Comparison of ENCODE assay signal across 8 mouse cellular contexts in the genomic region with DNA sequence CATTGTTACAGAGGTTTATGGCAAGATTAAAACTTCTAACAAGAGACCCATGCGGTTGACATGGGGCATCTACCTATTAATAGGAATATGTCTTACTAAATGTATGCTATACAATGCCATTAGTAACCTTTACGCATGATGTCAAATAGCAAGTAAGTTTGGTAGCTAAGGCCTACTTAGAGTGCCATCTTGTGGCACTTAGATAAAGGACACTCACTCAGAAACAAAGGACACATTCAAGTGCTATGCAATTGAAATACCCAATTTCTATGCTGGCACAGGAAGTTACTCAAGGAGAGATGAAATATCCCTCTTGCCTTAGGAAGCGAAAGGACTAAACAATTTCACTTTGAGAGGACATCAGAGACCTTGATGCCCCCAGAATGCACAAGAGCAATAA. TPM values are rescaled to one million over a fixed set of nuclear protein-coding genes. Genes with fewer than 3 reads are reported as not detected.
A peak's percentile ranks its signal among the peaks of the same experiment; 100 is the strongest.
DNase-seq lines count a peak whose midpoint lies in the region; ATAC-seq and TF ChIP-seq lines count a peak whose summit lies in the region.
"Had no signal": no experiment of that assay in that cellular context is flagged by ENCODE, and none has a peak within 500 bp of the region (broad histone marks: within the 10 kb centered on the region; RNA-seq: fewer than 3 reads in every experiment).

No protein-coding gene starts in this region.

- H3K4me3 ChIP-seq in forebrain, embryonic 14.5 days (ENCODE audit: low read depth, low read length): no peak overlapping the region
- H3K4me3 ChIP-seq in midbrain, embryonic 15.5 days: no peak overlapping the region

- no peaks in the 10 kb centered on the region for H3K4me1 ChIP-seq in forebrain, embryonic 14.5 days (ENCODE audit: control insufficient read depth, insufficient read depth, low read length)
- no peaks in the 10 kb centered on the region for H3K4me1 ChIP-seq in midbrain, embryonic 15.5 days

- intact Hi-C loops in left cerebral cortex, postnatal 36 days (cut with DNase I): loop anchor here (5.0 kb wide), 2 partner anchors 135 to 180 kb away; no protein-coding TSS in a partner anchor

- no peaks in the 10 kb centered on the region for H3K27me3 ChIP-seq in Patski
- H3K27me3 ChIP-seq in forebrain, embryonic 14.5 days (replicated peaks; ENCODE audit: control insufficient read depth, insufficient read depth, low read length): no peaks in the 10 kb centered on the region
- H3K27me3 ChIP-seq in midbrain, embryonic 15.5 days (replicated peaks): no peaks in the 10 kb centered on the region

- H3K27ac ChIP-seq in forebrain, embryonic 14.5 days (ENCODE audit: low read depth, low read length): no peak overlapping the region
- peak overlapping the region; percentile 47; the same call in 1 of the 2 replicates for H3K27ac ChIP-seq in midbrain, embryonic 15.5 days
- H3K27ac ChIP-seq: macrophage had no signal

- peaks cover 50% of the 10 kb centered on the region for H3K36me3 ChIP-seq in forebrain, embryonic 14.5 days (ENCODE audit: control insufficient read depth, insufficient read depth, low read length)
- peaks cover 8% of the 10 kb centered on the region; the same call in 1 of the 2 replicates for H3K36me3 ChIP-seq in midbrain, embryonic 15.5 days (replicated peaks)

- no peak overlapping the region for H3K4me2 ChIP-seq in forebrain, embryonic 14.5 days (ENCODE audit: low read length)
- H3K4me2 ChIP-seq in midbrain, embryonic 15.5 days: no peak overlapping the region

- WGBS in forebrain, embryonic 14.5 days: 59% methylated on average over 3 of the region's 3 CpGs
- 53% methylated on average over 3 of the region's 3 CpGs for WGBS in midbrain, embryonic 15.5 days

- ATAC-seq in Patski: no peak
- ATAC-seq in forebrain, embryonic 14.5 days: peak; percentile 71
- peak; percentile 82 for ATAC-seq in midbrain, embryonic 15.5 days (replicated peaks)

- POLR2A ChIA-PET in Patski (lab: Charles Lee): no interaction called here

- CTCF ChIA-PET in Patski (lab: Charles Lee): interaction anchor here (1.2 to 2.3 kb wide), 3 partner anchors 8 to 177 kb away, joined by 3 to 5 read pairs (median 3); no protein-coding TSS in a partner anchor

- TF ChIP-seq CTCF in Patski (IDR thresholded peaks at IDR 0.05): peak; percentile 53

- in situ Hi-C loops in Patski (cut with MboI; ENCODE audit: low pct_unique_long_range_greater_than_20kb): no loop called here

- peak; percentile 30 for DNase-seq in left cerebral cortex, adult 11 months (ENCODE audit: low spot score)
- no peak for DNase-seq in left cerebral cortex, postnatal 36 days (ENCODE audit: low spot score in 2 of 2)
- DNase-seq in Patski (ENCODE audit: low read depth, low spot score): no peak
- peak; percentile 83 for DNase-seq in forebrain, embryonic 14.5 days (ENCODE audit: low spot score)
- no peak for DNase-seq in thymus, postnatal 25 days
- no peak for DNase-seq in spleen, postnatal 10 days (ENCODE audit: low spot score in 2 of 2)

- H3K9me3 ChIP-seq in forebrain, embryonic 14.5 days (replicated peaks; ENCODE audit: control insufficient read depth, low read length): no peaks in the 10 kb centered on the region
- H3K9me3 ChIP-seq in midbrain, embryonic 15.5 days: no peaks in the 10 kb centered on the region

- H3K9ac ChIP-seq in forebrain, embryonic 14.5 days (ENCODE audit: low read length): no peak overlapping the region
- no peak overlapping the region for H3K9ac ChIP-seq in midbrain, embryonic 15.5 days

RNA-seq across cellular contexts. Expression of a gene that starts 55.9 kb away (rescaled TPM):
- total RNA-seq in left cerebral cortex, postnatal 36 days (2021): 10 to 100 TPM; 70.1 to 92.5 TPM
- 30.9 TPM for polyA plus RNA-seq in Patski (2021)
- 15.5 and 17.9 TPM in 2 replicates for polyA plus RNA-seq in forebrain, embryonic 14.5 days (2014; fragmentation: Nextera tagmentation; extraction: Ambion mirVana)
- 19.3 and 19.8 TPM in 2 replicates for polyA plus RNA-seq in midbrain, embryonic 15.5 days (2015; fragmentation: Nextera tagmentation; extraction: Ambion mirVana)

Comparison
In these comparisons a context has a peak if more than half of its experiments do, and no peak if none do; other contexts are left out.
1. DNase-seq: peak in left cerebral cortex, adult 11 months (single experiment) and forebrain, embryonic 14.5 days (single experiment); none in left cerebral cortex, postnatal 36 days (0 of 2), Patski (single experiment), thymus, postnatal 25 days (single experiment) and spleen, postnatal 10 days (0 of 2).